Mouse (Mus musculus) embryonic facial prominence, embryonic 13.5 days (tissue): ENCODE data around the gene Itprip. TPM values are rescaled to one million over a fixed set of nuclear protein-coding genes. Genes with fewer than 3 reads are reported as not detected.
"Not testable (repeated sequence)": the region's sequence is repeated elsewhere in the genome, so short reads cannot be mapped to it uniquely, and the experiment has no call there.

ENCODE experiments used
- ATAC-seq: fragments of 200-750 bp; cut with Nextera tagmentation; 2 replicates; pipeline ENCODE4 v1.8.0; 2017; ENCODE audit warnings: low read depth; ENCODE audit not compliant: insufficient number of reproducible peaks, insufficient read depth, low FRiP score, low TSS enrichment
- H3K27ac ChIP-seq: fragments of 300-500 bp; sonication (generic); 2 replicates; pipeline ENCODE4 v1.5.1; 2015; ENCODE audit warnings: moderate library complexity, mild to moderate bottlenecking, inconsistent platforms
- H3K27me3 ChIP-seq: fragments of 300-500 bp; sonication (generic); 2 replicates; pipeline ENCODE4 v1.6.1; 2015; ENCODE audit warnings: mild to moderate bottlenecking, inconsistent platforms
- H3K36me3 ChIP-seq: fragments of 300-500 bp; sonication (generic); 2 replicates; pipeline ENCODE4 v1.6.1; 2015; ENCODE audit warnings: mild to moderate bottlenecking, inconsistent platforms
- H3K4me1 ChIP-seq: fragments of 300-500 bp; sonication (generic); 2 replicates; pipeline ENCODE4 v1.6.1; 2015; ENCODE audit warnings: inconsistent platforms
- H3K4me2 ChIP-seq: fragments of 300-500 bp; sonication (generic); 2 replicates; pipeline ENCODE4 v1.6.1; 2015; ENCODE audit warnings: moderate library complexity, mild to moderate bottlenecking, inconsistent platforms
- H3K4me3 ChIP-seq: fragments of 300-500 bp; sonication (generic); 2 replicates; pipeline ENCODE4 v1.5.1; 2015; ENCODE audit warnings: mild to moderate bottlenecking, inconsistent platforms
- H3K9ac ChIP-seq: fragments of 300-500 bp; sonication (generic); 2 replicates; pipeline ENCODE4 v1.6.1; 2015; ENCODE audit warnings: mild to moderate bottlenecking, inconsistent platforms
- H3K9me3 ChIP-seq: fragments of 300-500 bp; sonication (generic); 2 replicates; pipeline ENCODE4 v1.6.1; 2016; ENCODE audit warnings: inconsistent platforms
- WGBS: fragments of 180-500 bp; shearing (Covaris S2); methylation state at CpG from one replicate; pipeline ENCODE4 v1.1.7; 2015; ENCODE audit warnings: mixed read lengths; 5-methylcytosine and 5-hydroxymethylcytosine counted together
- polyA plus RNA-seq: library from polyadenylated mRNA; unstranded; fragments of >200 nt; fragmentation: Nextera tagmentation; extraction: Ambion mirVana; gene quantifications from 2 replicates; pipeline ENCODE4 v1.2.1, GENCODE M21; 2015

Itprip gene
- polyA plus RNA-seq, 1 experiment from 2014 or later: 16.5 TPM

GRCm38 (mm10) chr19:47864721-47865120 lies 54.4 kb downstream of the Itprip start:
- H3K4me1 ChIP-seq: peaks cover 14% of the 10 kb centered on the region
- H3K36me3 ChIP-seq: peaks cover 24% of the 10 kb centered on the region
- no peak for ATAC-seq
- H3K4me3 ChIP-seq: peak overlapping the region; percentile 67
- peak overlapping the region; percentile 74 for H3K4me2 ChIP-seq
- peak overlapping the region; percentile 88 for H3K9ac ChIP-seq
- H3K27me3 ChIP-seq: no peaks in the 10 kb centered on the region
- no peak overlapping the region for H3K27ac ChIP-seq
- 86% methylated on average over 7 of the region's 7 CpGs for WGBS
- no peaks in the 10 kb centered on the region for H3K9me3 ChIP-seq

GRCm38 (mm10) chr19:47864051-47864450 lies 55.0 kb downstream of the Itprip start:
- Histone ChIP-seq H3K27me3 (no peaks in the 10 kb centered on the region), H3K9me3 (no peaks in the 10 kb centered on the region), H3K36me3 (peaks cover 30% of the 10 kb centered on the region), H3K4me3 (no peak overlapping the region), H3K4me1 (peaks cover 12% of the 10 kb centered on the region), H3K27ac (no peak overlapping the region), H3K9ac (no peak overlapping the region), H3K4me2 (no peak overlapping the region)
- ATAC-seq: no peak
- 94% methylated on average over 9 of the region's 9 CpGs for WGBS

- Histone ChIP-seq H3K9ac (no peak overlapping the region), H3K27ac (no peak overlapping the region), H3K4me3 (no peak overlapping the region), H3K9me3 (no peaks in the 10 kb centered on the region), H3K4me1 (peaks cover 8% of the 10 kb centered on the region; the same call in 1 of the 2 replicates), H3K36me3 (peaks cover 45% of the 10 kb centered on the region), H3K4me2 (no peak overlapping the region), H3K27me3 (no peaks in the 10 kb centered on the region)
- ATAC-seq: no peak
- 91% methylated on average over 3 of the region's 3 CpGs for WGBS
These were observed 56.5 kb downstream of the Itprip start for GRCm38 (mm10) chr19:47862581-47862980.

GRCm38 (mm10) chr19:47859180-47859579 lies 59.9 kb downstream of the Itprip start:
- WGBS: 93% methylated on average over 8 of the region's 8 CpGs
- H3K27ac ChIP-seq: no peak overlapping the region
- peaks cover 43% of the 10 kb centered on the region for H3K36me3 ChIP-seq
- no peaks in the 10 kb centered on the region for H3K9me3 ChIP-seq
- no peak overlapping the region for H3K4me2 ChIP-seq
- H3K27me3 ChIP-seq: no peaks in the 10 kb centered on the region
- H3K4me1 ChIP-seq: peaks cover 15% of the 10 kb centered on the region
- no peak overlapping the region for H3K9ac ChIP-seq
- no peak overlapping the region for H3K4me3 ChIP-seq
- ATAC-seq: no peak

- H3K27me3 ChIP-seq: no peaks in the 10 kb centered on the region
- no peak overlapping the region for H3K27ac ChIP-seq
- H3K4me1 ChIP-seq: peaks cover 20% of the 10 kb centered on the region
- 75% methylated on average over 18 of the region's 18 CpGs for WGBS
- H3K9me3 ChIP-seq: no peaks in the 10 kb centered on the region
- H3K4me3 ChIP-seq: no peak overlapping the region
- H3K4me2 ChIP-seq: no peak overlapping the region
- ATAC-seq: no peak
- H3K9ac ChIP-seq: no peak overlapping the region
- H3K36me3 ChIP-seq: peaks cover 37% of the 10 kb centered on the region
These were observed 60.8 kb downstream of the Itprip start for GRCm38 (mm10) chr19:47857957-47858942.

- Histone ChIP-seq H3K27me3 (no peaks in the 10 kb centered on the region), H3K9ac (peak within 1 kb of the TSS; percentile 86), H3K4me2 (peak within 1 kb of the TSS; percentile 91), H3K27ac (peak within 1 kb of the TSS; percentile 92), H3K4me3 (peak within 1 kb of the TSS; percentile 71), H3K9me3 (no peaks in the 10 kb centered on the region), H3K36me3 (peaks cover 22% of the 10 kb centered on the region), H3K4me1 (peaks cover 20% of the 10 kb centered on the region)
- under 1% methylated on average over 60 of the region's 60 CpGs for WGBS
- peak; percentile 91 for ATAC-seq
These were observed 64.0 kb downstream of the Itprip start, which contains the start of gene Gsto1 for GRCm38 (mm10) chr19:47854796-47855783. TSS of gene Gsto1 (plus strand) at chr19:47854970.

- ATAC-seq: peak; percentile 69
- no peaks in the 10 kb centered on the region for H3K27me3 ChIP-seq
- H3K27ac ChIP-seq: peak overlapping the region; percentile 92
- peak overlapping the region; percentile 91 for H3K4me2 ChIP-seq
- peaks cover 17% of the 10 kb centered on the region for H3K36me3 ChIP-seq
- H3K4me3 ChIP-seq: peak overlapping the region; percentile 71
- 4% methylated on average over 13 of the region's 13 CpGs for WGBS
- peak overlapping the region; percentile 86 for H3K9ac ChIP-seq
- peaks cover 20% of the 10 kb centered on the region for H3K4me1 ChIP-seq
- no peaks in the 10 kb centered on the region for H3K9me3 ChIP-seq
These were observed 64.9 kb downstream of the Itprip start for GRCm38 (mm10) chr19:47853951-47854795.

- Histone ChIP-seq H3K9ac (no peak overlapping the region), H3K27ac (no peak overlapping the region), H3K36me3 (peaks cover 6% of the 10 kb centered on the region; the same call in 1 of the 2 replicates), H3K4me1 (peaks cover 20% of the 10 kb centered on the region), H3K27me3 (no peaks in the 10 kb centered on the region), H3K4me3 (no peak overlapping the region), H3K4me2 (no peak overlapping the region), H3K9me3 (no peaks in the 10 kb centered on the region)
- ATAC-seq: no peak
- WGBS: 89% methylated on average over 3 of the region's 3 CpGs
These were observed 66.0 kb downstream of the Itprip start for GRCm38 (mm10) chr19:47853053-47853452.

GRCm38 (mm10) chr19:47852131-47852530 lies 67.0 kb downstream of the Itprip start:
- not testable (repeated sequence) for ATAC-seq
- 82% methylated on average over 3 of the region's 3 CpGs for WGBS

GRCm38 (mm10) chr19:47849735-47850134 lies 69.4 kb downstream of the Itprip start:
- H3K4me1 ChIP-seq: peaks cover 9% of the 10 kb centered on the region
- no peaks in the 10 kb centered on the region for H3K9me3 ChIP-seq
- no peak for ATAC-seq

More at GRCm38 (mm10) chr19:47852131-47852530, 67.0 kb downstream of the Itprip start:
- H3K4me3 ChIP-seq, H3K9me3 ChIP-seq, H3K9ac ChIP-seq, H3K36me3 ChIP-seq, H3K4me2 ChIP-seq, H3K27me3 ChIP-seq, H3K27ac ChIP-seq: not testable (repeated sequence)
- H3K4me1 ChIP-seq: peaks cover 20% of the 10 kb centered on the region

More at GRCm38 (mm10) chr19:47849735-47850134, 69.4 kb downstream of the Itprip start:
- Histone ChIP-seq H3K9ac (no peak overlapping the region), H3K27me3 (no peaks in the 10 kb centered on the region), H3K27ac (no peak overlapping the region), H3K36me3 (no peaks in the 10 kb centered on the region), H3K4me2 (no peak overlapping the region), H3K4me3 (no peak overlapping the region)
- 87% methylated on average over 3 of the region's 3 CpGs for WGBS
